Mouse (Mus musculus): ENCODE results near the gene Olfr159. TPM values are rescaled to one million over a fixed set of nuclear protein-coding genes. Genes with fewer than 3 reads are reported as not detected.

The Olfr159 gene
- total and polyA plus RNA-seq, 2 experiments from 2014 or later, result not detected

- no peak overlapping the region for H3K9ac ChIP-seq
- H3K27ac ChIP-seq (ENCODE audit: low read depth, low read length), result no peak overlapping the region
- H3K4me2 ChIP-seq (ENCODE audit: low read depth), result no peak overlapping the region
- H3K36me3 ChIP-seq (ENCODE audit: insufficient read depth), result no peaks in the 10 kb centered on the region
- DNase-seq (peak; percentile 79), ATAC-seq (peak; percentile 60; the same call in 1 of the 2 replicates)
- no peaks in the 10 kb centered on the region for H3K27me3 ChIP-seq (ENCODE audit: insufficient read depth, low read length)
- H3K9me3 ChIP-seq (ENCODE audit: low read length), result no peaks in the 10 kb centered on the region
- no peaks in the 10 kb centered on the region for H3K4me1 ChIP-seq (ENCODE audit: insufficient read depth)
- 20% methylated on average over 7 of the region's 7 CpGs for WGBS
- TF ChIP-seq CTCF (IDR thresholded peaks at IDR 0.05; ENCODE audit: low read depth), result peak; percentile 84
- H3K4me3 ChIP-seq (ENCODE audit: low read depth, low read length), result no peak overlapping the region
Measured at GRCm38 (mm10) chr4:43763410-43763809, 7.4 kb downstream of the Olfr159 start.

GRCm38 (mm10) chr4:43761336-43761735 is 9.5 kb downstream of the Olfr159 start:
- no peak overlapping the region for H3K9ac ChIP-seq
- no peak overlapping the region for H3K4me2 ChIP-seq (ENCODE audit: low read depth)
- no peaks in the 10 kb centered on the region for H3K36me3 ChIP-seq (ENCODE audit: insufficient read depth)
- no peak for ATAC-seq
- no peak for DNase-seq
- no peak overlapping the region for H3K27ac ChIP-seq (ENCODE audit: low read depth, low read length)
- H3K9me3 ChIP-seq (ENCODE audit: low read length), result no peaks in the 10 kb centered on the region
- H3K4me1 ChIP-seq (ENCODE audit: insufficient read depth), result no peaks in the 10 kb centered on the region
- no peak for TF ChIP-seq CTCF (IDR thresholded peaks at IDR 0.05; ENCODE audit: low read depth)
- no peak overlapping the region for H3K4me3 ChIP-seq (ENCODE audit: low read depth, low read length)
- no peaks in the 10 kb centered on the region for H3K27me3 ChIP-seq (ENCODE audit: insufficient read depth, low read length)
- WGBS, result 79% methylated on average over 2 of the region's 2 CpGs

GRCm38 (mm10) chr4:43760460-43760859 is 10.3 kb downstream of the Olfr159 start:
- Histone ChIP-seq H3K9me3 (ENCODE audit: low read length) (no peaks in the 10 kb centered on the region), H3K4me1 (ENCODE audit: insufficient read depth) (no peaks in the 10 kb centered on the region), H3K36me3 (ENCODE audit: insufficient read depth) (no peaks in the 10 kb centered on the region), H3K4me2 (ENCODE audit: low read depth) (no peak overlapping the region), H3K27me3 (ENCODE audit: insufficient read depth, low read length) (no peaks in the 10 kb centered on the region), H3K9ac (no peak overlapping the region), H3K27ac (ENCODE audit: low read depth, low read length) (no peak overlapping the region), H3K4me3 (ENCODE audit: low read depth, low read length) (no peak overlapping the region)
- DNase-seq (no peak), ATAC-seq (no peak)
- TF ChIP-seq CTCF (IDR thresholded peaks at IDR 0.05; ENCODE audit: low read depth), result peak; percentile 37; the same call in 1 of the 2 replicates
- 81% methylated on average over 10 of the region's 10 CpGs for WGBS

- no peaks in the 10 kb centered on the region for H3K4me1 ChIP-seq (ENCODE audit: insufficient read depth)
- no peak for TF ChIP-seq CTCF (IDR thresholded peaks at IDR 0.05; ENCODE audit: low read depth)
- H3K27me3 ChIP-seq (ENCODE audit: insufficient read depth, low read length), result no peaks in the 10 kb centered on the region
- no peaks in the 10 kb centered on the region for H3K36me3 ChIP-seq (ENCODE audit: insufficient read depth)
- 71% methylated on average over 21 of the region's 21 CpGs for WGBS
- no peak overlapping the region for H3K9ac ChIP-seq
- no peak overlapping the region for H3K27ac ChIP-seq (ENCODE audit: low read depth, low read length)
- H3K4me2 ChIP-seq (ENCODE audit: low read depth), result no peak overlapping the region
- H3K4me3 ChIP-seq (ENCODE audit: low read depth, low read length), result no peak overlapping the region
- no peaks in the 10 kb centered on the region for H3K9me3 ChIP-seq (ENCODE audit: low read length)
- DNase-seq, result peak; percentile 52
- peak; percentile 42; the same call in 1 of the 2 replicates for ATAC-seq
Measured at GRCm38 (mm10) chr4:43759571-43760418, 11.0 kb downstream of the Olfr159 start.

- no peak overlapping the region for H3K4me3 ChIP-seq (ENCODE audit: low read depth, low read length)
- no peak overlapping the region for H3K9ac ChIP-seq
- no peak overlapping the region for H3K27ac ChIP-seq (ENCODE audit: low read depth, low read length)
- ATAC-seq (no peak), DNase-seq (no peak)
- no peaks in the 10 kb centered on the region for H3K9me3 ChIP-seq (ENCODE audit: low read length)
- H3K36me3 ChIP-seq (ENCODE audit: insufficient read depth), result no peaks in the 10 kb centered on the region
- TF ChIP-seq CTCF (IDR thresholded peaks at IDR 0.05; ENCODE audit: low read depth), result no peak
- H3K27me3 ChIP-seq (ENCODE audit: insufficient read depth, low read length), result no peaks in the 10 kb centered on the region
- no peak overlapping the region for H3K4me2 ChIP-seq (ENCODE audit: low read depth)
- no peaks in the 10 kb centered on the region for H3K4me1 ChIP-seq (ENCODE audit: insufficient read depth)
- WGBS, result 81% methylated on average over 6 of the region's 6 CpGs
Measured at GRCm38 (mm10) chr4:43757213-43757612, 13.6 kb downstream of the Olfr159 start.

GRCm38 (mm10) chr4:43745187-43745586 is 25.6 kb downstream of the Olfr159 start:
- DNase-seq (peak; percentile 75), ATAC-seq (peak; percentile 70; the same call in 1 of the 2 replicates)
- H3K27ac ChIP-seq (ENCODE audit: low read depth, low read length), result no peak overlapping the region
- no peak overlapping the region for H3K4me2 ChIP-seq (ENCODE audit: low read depth)
- WGBS, result 15% methylated on average over 6 of the region's 6 CpGs
- H3K4me3 ChIP-seq (ENCODE audit: low read depth, low read length), result no peak overlapping the region
- H3K4me1 ChIP-seq (ENCODE audit: insufficient read depth), result no peaks in the 10 kb centered on the region
- no peaks in the 10 kb centered on the region for H3K9me3 ChIP-seq (ENCODE audit: low read length)
- H3K9ac ChIP-seq, result no peak overlapping the region
- peak; percentile 73 for TF ChIP-seq CTCF (IDR thresholded peaks at IDR 0.05; ENCODE audit: low read depth)
- H3K36me3 ChIP-seq (ENCODE audit: insufficient read depth), result no peaks in the 10 kb centered on the region
- no peaks in the 10 kb centered on the region for H3K27me3 ChIP-seq (ENCODE audit: insufficient read depth, low read length)

- ATAC-seq (no peak), DNase-seq (peak; percentile 50)
- no peak overlapping the region for H3K4me2 ChIP-seq (ENCODE audit: low read depth)
- H3K27me3 ChIP-seq (ENCODE audit: insufficient read depth, low read length), result no peaks in the 10 kb centered on the region
- no peak overlapping the region for H3K4me3 ChIP-seq (ENCODE audit: low read depth, low read length)
- no peaks in the 10 kb centered on the region for H3K4me1 ChIP-seq (ENCODE audit: insufficient read depth)
- no peaks in the 10 kb centered on the region for H3K36me3 ChIP-seq (ENCODE audit: insufficient read depth)
- 74% methylated on average over 1 of the region's 1 CpGs for WGBS
- TF ChIP-seq CTCF (IDR thresholded peaks at IDR 0.05; ENCODE audit: low read depth), result peak; percentile 48; the same call in 1 of the 2 replicates
- H3K27ac ChIP-seq (ENCODE audit: low read depth, low read length), result no peak overlapping the region
- H3K9ac ChIP-seq, result no peak overlapping the region
- H3K9me3 ChIP-seq (ENCODE audit: low read length), result no peaks in the 10 kb centered on the region
Measured at GRCm38 (mm10) chr4:43743099-43743498, 27.7 kb downstream of the Olfr159 start.

Data from forebrain, postnatal 0 days (tissue).